Mouse (Mus musculus): ENCODE data around the gene Mkln1. TPM values are rescaled to one million over a fixed set of nuclear protein-coding genes. Genes with fewer than 3 reads are reported as not detected.

The Mkln1 gene
- polyA plus RNA-seq, 1 experiment: 40.7 TPM

DNA sequence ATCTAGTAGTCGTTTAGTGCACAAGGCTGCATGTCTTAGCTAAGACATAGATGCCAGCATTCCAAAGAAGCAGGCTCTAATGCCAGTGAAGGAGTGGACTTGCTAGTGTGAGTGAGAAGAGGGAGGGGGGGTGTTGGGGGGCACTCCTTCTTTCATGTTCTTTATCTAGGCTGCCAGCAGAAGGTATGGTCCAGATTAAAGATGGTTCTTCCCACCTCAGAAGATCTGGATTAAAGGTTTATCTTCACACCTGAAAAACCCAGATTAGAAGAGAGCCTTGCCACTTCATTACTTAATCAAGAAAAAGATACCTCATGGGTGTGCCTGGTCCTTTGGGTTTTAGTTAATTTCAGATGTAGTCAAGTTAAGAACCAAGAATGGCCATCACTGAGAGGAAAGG is 46.7 kb downstream of the Mkln1 start:
- H3K36me3 ChIP-seq (ENCODE audit: control insufficient read depth, insufficient read depth, low read length): no peaks in the 10 kb centered on the region
- no peak overlapping the region for H3K4me3 ChIP-seq (ENCODE audit: control insufficient read depth, low read depth, low read length)
- TF ChIP-seq CTCF (IDR thresholded peaks at IDR 0.05; ENCODE audit: control insufficient read depth, insufficient read depth, insufficient replicate concordance, low read depth, low read length): no peak
- TF ChIP-seq POLR2A (IDR thresholded peaks at IDR 0.05; ENCODE audit: control insufficient read depth, low read depth, low read length): no peak
- no peaks in the 10 kb centered on the region for H3K4me1 ChIP-seq (ENCODE audit: control insufficient read depth, insufficient read depth, low read length)
- H3K27ac ChIP-seq (ENCODE audit: control insufficient read depth, insufficient read depth, low read depth, low read length): no peak overlapping the region
- H3K27me3 ChIP-seq (ENCODE audit: control insufficient read depth, insufficient read depth, low read length): no peaks in the 10 kb centered on the region

GRCm38 (mm10) chr6:31453735-31454134 is 55.2 kb downstream of the Mkln1 start:
- no peak for TF ChIP-seq CTCF (IDR thresholded peaks at IDR 0.05; ENCODE audit: control insufficient read depth, insufficient read depth, insufficient replicate concordance, low read depth, low read length)
- TF ChIP-seq POLR2A (IDR thresholded peaks at IDR 0.05; ENCODE audit: control insufficient read depth, low read depth, low read length): no peak
- Histone ChIP-seq H3K27me3 (ENCODE audit: control insufficient read depth, insufficient read depth, low read length) (no peaks in the 10 kb centered on the region), H3K4me3 (ENCODE audit: control insufficient read depth, low read depth, low read length) (no peak overlapping the region), H3K27ac (ENCODE audit: control insufficient read depth, insufficient read depth, low read depth, low read length) (no peak overlapping the region), H3K4me1 (ENCODE audit: control insufficient read depth, insufficient read depth, low read length) (no peaks in the 10 kb centered on the region), H3K36me3 (ENCODE audit: control insufficient read depth, insufficient read depth, low read length) (no peaks in the 10 kb centered on the region; the same call in 1 of the 2 replicates)

DNA sequence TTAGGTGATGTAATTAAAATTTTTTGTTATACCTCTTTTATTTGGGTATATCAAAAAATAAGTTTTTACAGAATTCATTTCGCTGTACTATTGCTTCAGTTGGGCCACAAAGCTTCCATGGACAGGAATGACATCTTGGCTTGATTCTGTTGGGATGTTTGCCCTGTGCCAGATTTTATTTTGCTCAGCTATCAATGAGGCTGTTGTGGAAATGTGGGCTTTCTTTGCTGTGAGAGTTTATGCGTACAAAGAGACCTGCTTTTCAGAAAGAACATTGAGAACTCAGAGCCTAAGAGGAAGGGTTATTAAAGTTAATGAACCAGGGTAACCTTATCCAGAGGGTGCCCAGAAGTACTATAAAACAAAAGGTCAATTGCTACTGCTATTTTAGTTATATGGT is 56.8 kb downstream of the Mkln1 start:
- TF ChIP-seq CTCF (IDR thresholded peaks at IDR 0.05; ENCODE audit: control insufficient read depth, insufficient read depth, insufficient replicate concordance, low read depth, low read length) (no peak), POLR2A (IDR thresholded peaks at IDR 0.05; ENCODE audit: control insufficient read depth, low read depth, low read length) (no peak)
- no peak overlapping the region for H3K4me3 ChIP-seq (ENCODE audit: control insufficient read depth, low read depth, low read length)
- H3K27me3 ChIP-seq (ENCODE audit: control insufficient read depth, insufficient read depth, low read length): no peaks in the 10 kb centered on the region
- no peaks in the 10 kb centered on the region; the same call in 1 of the 2 replicates for H3K36me3 ChIP-seq (ENCODE audit: control insufficient read depth, insufficient read depth, low read length)
- no peaks in the 10 kb centered on the region for H3K4me1 ChIP-seq (ENCODE audit: control insufficient read depth, insufficient read depth, low read length)
- no peak overlapping the region for H3K27ac ChIP-seq (ENCODE audit: control insufficient read depth, insufficient read depth, low read depth, low read length)

DNA sequence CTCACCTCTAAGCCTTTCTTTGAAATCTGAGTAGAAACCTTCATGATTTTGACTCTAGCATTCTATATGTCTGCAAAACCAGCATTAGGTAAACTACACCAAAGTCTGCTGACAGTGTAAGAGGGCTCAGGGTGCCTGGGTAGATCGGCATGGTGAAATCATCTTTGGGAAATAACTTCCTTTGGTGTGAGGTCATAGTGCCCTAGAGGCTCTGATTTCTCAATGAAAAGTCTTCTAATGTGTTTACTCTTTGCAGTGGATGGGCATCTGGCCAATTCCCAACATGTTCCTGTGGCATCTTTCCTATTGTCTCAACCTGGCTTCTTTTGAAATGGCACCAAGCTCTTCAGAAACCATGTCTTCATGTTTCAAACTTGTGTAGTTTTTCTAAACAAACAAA is 58.5 kb downstream of the Mkln1 start:
- Histone ChIP-seq H3K36me3 (ENCODE audit: control insufficient read depth, insufficient read depth, low read length) (no peaks in the 10 kb centered on the region; the same call in 1 of the 2 replicates), H3K4me3 (ENCODE audit: control insufficient read depth, low read depth, low read length) (no peak overlapping the region), H3K27ac (ENCODE audit: control insufficient read depth, insufficient read depth, low read depth, low read length) (no peak overlapping the region), H3K27me3 (ENCODE audit: control insufficient read depth, insufficient read depth, low read length) (no peaks in the 10 kb centered on the region), H3K4me1 (ENCODE audit: control insufficient read depth, insufficient read depth, low read length) (no peaks in the 10 kb centered on the region)
- no peak for TF ChIP-seq POLR2A (IDR thresholded peaks at IDR 0.05; ENCODE audit: control insufficient read depth, low read depth, low read length)
- TF ChIP-seq CTCF (IDR thresholded peaks at IDR 0.05; ENCODE audit: control insufficient read depth, insufficient read depth, insufficient replicate concordance, low read depth, low read length): no peak

DNA sequence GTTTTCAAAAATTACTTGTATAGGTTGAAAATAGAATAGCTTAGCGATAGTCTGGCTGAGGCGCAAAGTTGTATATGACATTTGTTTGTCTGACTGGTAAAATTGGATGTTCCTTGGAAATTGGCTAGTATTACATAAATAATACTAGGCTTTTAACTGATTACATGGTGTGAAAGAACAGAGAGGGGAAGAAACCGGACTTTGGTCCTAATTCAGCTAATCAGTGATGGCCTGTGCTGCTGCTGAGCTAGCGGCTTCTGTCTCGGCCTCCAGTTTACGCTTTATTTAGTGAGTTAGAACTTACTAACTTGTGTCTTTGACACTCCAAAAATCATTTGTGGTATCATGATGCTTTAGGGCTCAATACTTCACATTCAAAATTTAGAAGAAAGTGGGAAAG is 70.9 kb downstream of the Mkln1 start:
- H3K4me3 ChIP-seq (ENCODE audit: control insufficient read depth, low read depth, low read length): no peak overlapping the region
- H3K27me3 ChIP-seq (ENCODE audit: control insufficient read depth, insufficient read depth, low read length): no peaks in the 10 kb centered on the region
- H3K27ac ChIP-seq (ENCODE audit: control insufficient read depth, insufficient read depth, low read depth, low read length): no peak overlapping the region
- no peaks in the 10 kb centered on the region for H3K4me1 ChIP-seq (ENCODE audit: control insufficient read depth, insufficient read depth, low read length)
- TF ChIP-seq POLR2A (IDR thresholded peaks at IDR 0.05; ENCODE audit: control insufficient read depth, low read depth, low read length) (no peak), CTCF (IDR thresholded peaks at IDR 0.05; ENCODE audit: control insufficient read depth, insufficient read depth, insufficient replicate concordance, low read depth, low read length) (no peak)
- H3K36me3 ChIP-seq (ENCODE audit: control insufficient read depth, insufficient read depth, low read length): no peaks in the 10 kb centered on the region

DNA sequence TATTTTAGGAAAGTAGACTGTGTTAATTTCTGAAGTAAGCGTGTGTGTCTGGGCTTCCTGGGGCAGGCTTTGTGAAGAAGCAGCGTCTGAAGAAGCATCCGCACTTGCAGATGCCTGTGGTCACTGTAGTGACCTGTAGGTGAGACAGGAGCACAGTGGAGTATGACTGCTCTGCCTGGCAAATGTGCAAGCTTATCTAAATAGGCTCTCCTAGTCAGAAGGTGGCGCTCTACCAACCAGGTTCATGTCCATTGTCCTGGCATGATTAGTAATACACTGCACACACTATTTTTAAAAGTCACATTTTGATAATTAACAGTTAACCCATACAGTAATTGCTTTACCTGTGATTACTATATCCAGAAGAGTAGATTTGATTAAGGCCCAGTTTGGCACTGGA is 79.7 kb downstream of the Mkln1 start:
- Histone ChIP-seq H3K4me3 (ENCODE audit: control insufficient read depth, low read depth, low read length) (no peak overlapping the region), H3K27me3 (ENCODE audit: control insufficient read depth, insufficient read depth, low read length) (no peaks in the 10 kb centered on the region), H3K36me3 (ENCODE audit: control insufficient read depth, insufficient read depth, low read length) (no peaks in the 10 kb centered on the region), H3K27ac (ENCODE audit: control insufficient read depth, insufficient read depth, low read depth, low read length) (no peak overlapping the region), H3K4me1 (ENCODE audit: control insufficient read depth, insufficient read depth, low read length) (no peaks in the 10 kb centered on the region)
- no peak for TF ChIP-seq POLR2A (IDR thresholded peaks at IDR 0.05; ENCODE audit: control insufficient read depth, low read depth, low read length)
- TF ChIP-seq CTCF (IDR thresholded peaks at IDR 0.05; ENCODE audit: control insufficient read depth, insufficient read depth, insufficient replicate concordance, low read depth, low read length): no peak

GRCm38 (mm10) chr6:31480008-31480407 is 81.5 kb downstream of the Mkln1 start:
- Histone ChIP-seq H3K4me1 (ENCODE audit: control insufficient read depth, insufficient read depth, low read length) (no peaks in the 10 kb centered on the region), H3K27me3 (ENCODE audit: control insufficient read depth, insufficient read depth, low read length) (no peaks in the 10 kb centered on the region), H3K27ac (ENCODE audit: control insufficient read depth, insufficient read depth, low read depth, low read length) (no peak overlapping the region), H3K36me3 (ENCODE audit: control insufficient read depth, insufficient read depth, low read length) (no peaks in the 10 kb centered on the region), H3K4me3 (ENCODE audit: control insufficient read depth, low read depth, low read length) (no peak overlapping the region)
- TF ChIP-seq POLR2A (IDR thresholded peaks at IDR 0.05; ENCODE audit: control insufficient read depth, low read depth, low read length): no peak
- TF ChIP-seq CTCF (IDR thresholded peaks at IDR 0.05; ENCODE audit: control insufficient read depth, insufficient read depth, insufficient replicate concordance, low read depth, low read length): no peak

- TF ChIP-seq POLR2A (IDR thresholded peaks at IDR 0.05; ENCODE audit: control insufficient read depth, low read depth, low read length) (no peak), CTCF (IDR thresholded peaks at IDR 0.05; ENCODE audit: control insufficient read depth, insufficient read depth, insufficient replicate concordance, low read depth, low read length) (no peak)
- Histone ChIP-seq H3K4me3 (ENCODE audit: control insufficient read depth, low read depth, low read length) (no peak overlapping the region), H3K27ac (ENCODE audit: control insufficient read depth, insufficient read depth, low read depth, low read length) (no peak overlapping the region), H3K4me1 (ENCODE audit: control insufficient read depth, insufficient read depth, low read length) (no peaks in the 10 kb centered on the region), H3K36me3 (ENCODE audit: control insufficient read depth, insufficient read depth, low read length) (no peaks in the 10 kb centered on the region), H3K27me3 (ENCODE audit: control insufficient read depth, insufficient read depth, low read length) (no peaks in the 10 kb centered on the region)
Measured at GRCm38 (mm10) chr6:31486601-31487000, 88.1 kb downstream of the Mkln1 start.

Measured in testis, adult 2 months (tissue).